Mouse (Mus musculus): ENCODE results near the gene Aurkb.

DNA sequence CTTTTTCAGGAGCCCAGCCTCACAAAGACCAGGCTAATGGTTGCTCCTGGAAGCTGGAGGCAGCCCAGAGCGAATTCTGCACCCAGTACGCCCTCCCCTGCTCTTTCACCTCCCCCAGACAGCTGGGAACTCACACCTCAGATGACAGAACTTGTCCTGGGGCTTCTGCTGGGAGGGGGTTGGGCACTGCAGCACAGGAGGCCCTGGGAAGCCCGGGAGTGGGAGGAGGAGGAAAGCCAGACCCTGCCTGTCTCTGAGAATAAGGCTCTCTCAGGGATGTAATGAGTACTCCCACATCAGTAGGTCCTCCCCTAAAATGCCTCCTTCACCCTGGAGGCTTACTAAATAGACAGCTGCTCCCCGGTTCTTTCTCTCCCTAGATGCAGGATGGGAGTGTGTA lies 41.6 kb downstream of the Aurkb start:
- TF ChIP-seq CTCF (IDR thresholded peaks at IDR 0.05; ENCODE audit: borderline replicate concordance, insufficient read depth, low read length): no peak
- TF ChIP-seq POLR2A (IDR thresholded peaks at IDR 0.05; ENCODE audit: low read depth, low read length): no peak

Data from embryonic fibroblast, embryonic 13.5 days (primary cell).